Mouse (Mus musculus) inflammation-experienced regulatory T-cells (primary cell): ENCODE results near the gene Upp2. TPM values are rescaled to one million over a fixed set of nuclear protein-coding genes. Genes with fewer than 3 reads are reported as not detected.

Source experiments
- polyA plus RNA-seq, 2 experiments: library from polyadenylated mRNA; unstranded; fragments of 100-300 nt; shearing (Covaris generic); gene quantifications; one replicate each; pipeline ENCODE4 v1.2.1; 2017

Upp2 gene
- 1 to 10 TPM in 1 of 2 experiments, under 1 TPM in 1; 0.99 to 3.1 TPM for polyA plus RNA-seq

GRCm38 (mm10) chr2:58567066-58567810 is at the start of gene Upp2, which contains the start of gene Acvr1:
Gene Upp2, plus strand, starts transcription at chr2:58567298.
Gene Acvr1, minus strand, starts transcription at chr2:58567157.

Other genes with a start within 250 kb of the Upp2 start
- under 1 TPM; 0.29 to 0.41 TPM for gene Acvr1c, start 209.4 kb upstream of the Upp2 start, polyA plus RNA-seq
- not detected for gene Gm17409, start 97.2 kb upstream of the Upp2 start, polyA plus RNA-seq
- gene Acvr1, start 141 bp upstream of the Upp2 start, polyA plus RNA-seq = 1 to 10 TPM in 1 of 2 experiments, under 1 TPM in 1; 0.57 to 1.7 TPM